Mouse (Mus musculus) kidney, embryonic 15.5 days (tissue): ENCODE measurements around the gene Trim80. TPM values are rescaled to one million over a fixed set of nuclear protein-coding genes. Genes with fewer than 3 reads are reported as not detected.

Experiments used
- ATAC-seq: fragments of 200-750 bp; cut with Nextera tagmentation; replicated peaks from 2 replicates; pipeline ENCODE4 v1.8.0; 2017; ENCODE audit warnings: moderate TSS enrichment; ENCODE audit not compliant: low FRiP score
- H3K27ac ChIP-seq: fragments of 300-500 bp; sonication (generic); 2 replicates; pipeline ENCODE4 v1.5.1; 2015; ENCODE audit warnings: mild to moderate bottlenecking, inconsistent platforms
- H3K27me3 ChIP-seq: fragments of 300-500 bp; sonication (generic); 2 replicates; pipeline ENCODE4 v1.6.1; 2015; ENCODE audit warnings: inconsistent platforms
- H3K36me3 ChIP-seq: fragments of 300-500 bp; sonication (generic); 2 replicates; pipeline ENCODE4 v1.6.1; 2015; ENCODE audit warnings: inconsistent platforms
- H3K4me1 ChIP-seq: fragments of 300-500 bp; sonication (generic); 2 replicates; pipeline ENCODE4 v1.6.1; 2015; ENCODE audit warnings: inconsistent platforms
- H3K4me2 ChIP-seq: fragments of 300-500 bp; sonication (generic); 2 replicates; pipeline ENCODE4 v1.6.1; 2015; ENCODE audit warnings: moderate library complexity, mild to moderate bottlenecking, inconsistent platforms
- H3K4me3 ChIP-seq: fragments of 300-500 bp; sonication (generic); replicated peaks from 2 replicates; pipeline ENCODE4 v1.5.1; 2015; ENCODE audit warnings: mild to moderate bottlenecking, inconsistent platforms
- H3K9ac ChIP-seq: fragments of 300-500 bp; sonication (generic); 2 replicates; pipeline ENCODE4 v1.6.1; 2015; ENCODE audit warnings: mild to moderate bottlenecking, inconsistent platforms
- H3K9me3 ChIP-seq: fragments of 300-500 bp; sonication (generic); replicated peaks from 2 replicates; pipeline ENCODE4 v1.6.1; 2016; ENCODE audit warnings: inconsistent platforms
- WGBS: fragments of 180-500 bp; shearing (Covaris S2); methylation state at CpG from one replicate; pipeline ENCODE4 v1.1.7; 2015; ENCODE audit warnings: mixed read lengths; 5-methylcytosine and 5-hydroxymethylcytosine counted together
- polyA plus RNA-seq: library from polyadenylated mRNA; unstranded; fragments of >200 nt; fragmentation: Nextera tagmentation; extraction: Ambion mirVana; gene quantifications from 2 replicates; pipeline ENCODE4 v1.2.1, GENCODE M21; 2015

Trim80 gene
- polyA plus RNA-seq: 0.18 and 0.30 TPM in 2 replicates

DNA sequence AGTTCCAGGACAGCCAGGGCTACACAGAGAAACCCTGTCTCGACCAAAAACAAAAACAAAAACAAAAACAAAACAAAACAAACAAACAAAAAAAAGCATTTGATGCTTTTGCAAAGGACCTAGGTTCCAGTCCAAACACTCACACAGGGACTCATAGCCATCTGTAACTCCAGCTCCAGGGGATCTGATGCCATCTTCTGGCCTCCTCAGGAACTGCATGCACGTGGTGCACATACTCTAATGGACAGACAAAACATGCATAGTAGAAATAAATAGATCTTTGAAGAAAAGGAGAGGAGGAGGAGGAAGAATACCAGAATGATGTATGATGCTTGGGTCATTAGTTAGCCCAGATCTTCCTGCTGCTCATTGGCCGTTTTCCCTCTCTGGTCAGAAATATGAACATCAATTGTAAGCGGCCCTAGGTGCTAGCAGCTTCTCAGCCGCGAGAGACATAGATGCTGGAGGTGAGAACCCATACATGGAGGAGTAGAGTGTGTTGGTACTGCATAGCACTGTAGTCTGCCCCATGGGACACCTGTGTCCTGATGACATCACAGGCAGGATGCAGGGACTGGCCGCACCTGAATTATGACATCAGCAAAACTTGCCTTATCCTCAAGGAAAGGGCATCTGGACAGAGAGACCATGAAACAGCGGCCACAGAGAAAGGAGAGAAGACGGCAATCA lies at the start of gene Trim80:
TSS of gene Trim80 (plus strand) at position 640 of the 690 bp plus-strand sequence.
- Histone ChIP-seq H3K27ac (no peak within 1 kb of the TSS), H3K27me3 (no peaks in the 10 kb centered on the region), H3K4me1 (peaks cover 14% of the 10 kb centered on the region), H3K9ac (no peak within 1 kb of the TSS), H3K4me2 (no peak within 1 kb of the TSS), H3K9me3 (no peaks in the 10 kb centered on the region), H3K36me3 (no peaks in the 10 kb centered on the region), H3K4me3 (no peak within 1 kb of the TSS)
- ATAC-seq: no peak
- WGBS: 93% methylated on average over 9 of the region's 9 CpGs

DNA sequence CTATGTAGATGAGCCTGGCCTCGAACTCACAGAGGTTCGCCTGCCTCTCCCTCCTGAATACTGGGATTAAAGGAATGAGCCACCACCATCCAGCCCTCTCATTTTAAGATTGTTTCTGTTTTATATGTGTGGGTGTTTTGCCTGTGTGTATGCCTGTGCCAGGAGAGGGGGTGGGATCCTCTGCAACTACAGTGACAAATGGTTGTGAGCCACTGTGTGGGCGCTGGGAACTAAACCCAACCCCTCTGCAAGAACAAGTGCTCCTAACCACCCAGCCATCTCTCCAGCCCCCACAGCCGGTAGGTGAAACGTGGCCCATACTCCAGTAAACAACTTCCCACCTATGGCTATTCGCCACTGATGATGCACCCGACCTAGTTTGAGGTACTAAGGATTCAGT lies 49.0 kb upstream of the Trim80 start:
- peaks cover 57% of the 10 kb centered on the region for H3K36me3 ChIP-seq
- ATAC-seq: no peak
- no peak overlapping the region for H3K4me2 ChIP-seq
- H3K4me1 ChIP-seq: no peaks in the 10 kb centered on the region
- H3K4me3 ChIP-seq: no peak overlapping the region
- H3K9me3 ChIP-seq: no peaks in the 10 kb centered on the region
- H3K9ac ChIP-seq: no peak overlapping the region
- WGBS: 85% methylated on average over 7 of the region's 7 CpGs
- no peaks in the 10 kb centered on the region for H3K27me3 ChIP-seq
- no peak overlapping the region for H3K27ac ChIP-seq

DNA sequence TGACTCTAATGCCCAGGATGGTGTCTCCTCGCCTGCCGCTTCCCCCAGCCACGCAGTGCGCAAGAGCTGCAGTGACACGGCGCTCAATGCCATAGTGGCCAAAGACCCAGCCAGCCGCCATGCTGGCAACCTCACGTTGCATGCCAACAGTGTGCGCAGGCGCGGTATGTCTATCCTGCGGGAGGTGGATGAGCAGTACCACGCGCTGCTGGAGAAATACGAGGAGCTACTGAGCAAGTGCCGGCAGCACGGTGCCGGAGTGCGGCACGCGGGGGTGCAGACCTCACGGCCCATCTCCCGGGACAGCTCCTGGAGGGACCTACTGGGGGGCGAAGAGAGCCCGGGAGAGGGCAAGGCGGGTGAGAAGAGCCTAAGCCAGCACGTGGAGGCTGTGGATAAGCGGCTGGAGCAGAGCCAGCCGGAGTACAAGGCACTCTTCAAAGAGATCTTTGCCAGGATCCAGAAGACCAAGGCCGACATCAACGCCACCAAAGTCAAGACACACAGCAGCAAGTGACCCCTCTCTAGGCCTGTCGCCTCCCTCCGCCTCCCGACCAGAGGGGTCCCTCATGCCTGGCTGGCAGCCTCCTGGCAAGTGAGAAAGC lies 46.5 kb upstream of the Trim80 start:
- Histone ChIP-seq H3K27me3 (no peaks in the 10 kb centered on the region), H3K9me3 (no peaks in the 10 kb centered on the region), H3K36me3 (peaks cover 57% of the 10 kb centered on the region), H3K4me2 (peak overlapping the region; percentile 45), H3K4me1 (no peaks in the 10 kb centered on the region), H3K4me3 (peak overlapping the region; percentile 16), H3K27ac (no peak overlapping the region), H3K9ac (no peak overlapping the region)
- WGBS: 63% methylated on average over 34 of the region's 34 CpGs
- ATAC-seq: no peak

DNA sequence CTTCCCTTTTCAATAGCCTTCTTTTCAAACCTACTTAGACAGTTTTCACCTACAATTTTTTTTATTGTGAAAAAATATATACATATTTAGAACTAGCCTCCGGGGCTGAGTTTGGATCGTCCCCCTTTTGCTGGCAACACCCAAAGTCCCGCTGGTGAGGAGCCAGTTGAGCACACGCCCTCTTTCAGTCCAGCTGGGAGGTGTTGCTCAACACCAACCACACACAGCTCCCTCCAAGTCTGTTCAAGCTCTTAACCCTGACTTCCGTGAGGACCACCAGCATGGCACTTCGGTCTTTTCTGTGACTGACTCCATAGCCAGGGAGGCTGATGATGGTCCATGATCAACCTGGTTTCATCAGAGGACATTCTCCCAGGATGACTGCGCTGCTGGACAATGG lies 42.3 kb upstream of the Trim80 start:
- peaks cover 1% of the 10 kb centered on the region; the same call in 1 of the 2 replicates for H3K4me1 ChIP-seq
- no peaks in the 10 kb centered on the region for H3K27me3 ChIP-seq
- ATAC-seq: no peak
- H3K4me2 ChIP-seq: no peak overlapping the region
- H3K27ac ChIP-seq: no peak overlapping the region
- H3K36me3 ChIP-seq: peaks cover 30% of the 10 kb centered on the region
- WGBS: 82% methylated on average over 7 of the region's 7 CpGs
- no peaks in the 10 kb centered on the region for H3K9me3 ChIP-seq
- no peak overlapping the region for H3K9ac ChIP-seq
- no peak overlapping the region for H3K4me3 ChIP-seq

DNA sequence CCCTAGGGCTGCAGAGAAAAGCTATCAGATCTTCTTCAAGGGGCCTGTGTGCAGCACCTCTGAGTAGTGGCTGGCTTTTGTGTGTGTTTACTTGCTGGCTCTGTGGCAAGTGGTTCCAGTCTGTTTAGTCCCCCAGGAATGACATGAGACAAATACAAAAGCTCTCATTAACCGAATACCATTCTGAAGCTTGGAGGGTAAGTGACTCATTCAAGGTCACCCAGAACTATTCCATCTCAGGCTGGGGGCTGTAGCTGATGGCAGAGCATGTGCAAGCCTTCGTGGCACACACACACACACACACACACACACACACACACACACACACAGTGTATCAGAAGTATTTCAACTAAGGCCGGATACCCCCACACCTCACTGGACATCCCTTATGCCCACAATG lies 40.2 kb upstream of the Trim80 start:
- Histone ChIP-seq H3K27ac (no peak overlapping the region), H3K27me3 (no peaks in the 10 kb centered on the region), H3K4me3 (no peak overlapping the region), H3K9me3 (no peaks in the 10 kb centered on the region), H3K9ac (no peak overlapping the region), H3K4me2 (no peak overlapping the region), H3K36me3 (peaks cover 10% of the 10 kb centered on the region; the same call in 1 of the 2 replicates), H3K4me1 (peaks cover 15% of the 10 kb centered on the region)
- WGBS: 70% methylated on average over 3 of the region's 3 CpGs
- ATAC-seq: no peak

DNA sequence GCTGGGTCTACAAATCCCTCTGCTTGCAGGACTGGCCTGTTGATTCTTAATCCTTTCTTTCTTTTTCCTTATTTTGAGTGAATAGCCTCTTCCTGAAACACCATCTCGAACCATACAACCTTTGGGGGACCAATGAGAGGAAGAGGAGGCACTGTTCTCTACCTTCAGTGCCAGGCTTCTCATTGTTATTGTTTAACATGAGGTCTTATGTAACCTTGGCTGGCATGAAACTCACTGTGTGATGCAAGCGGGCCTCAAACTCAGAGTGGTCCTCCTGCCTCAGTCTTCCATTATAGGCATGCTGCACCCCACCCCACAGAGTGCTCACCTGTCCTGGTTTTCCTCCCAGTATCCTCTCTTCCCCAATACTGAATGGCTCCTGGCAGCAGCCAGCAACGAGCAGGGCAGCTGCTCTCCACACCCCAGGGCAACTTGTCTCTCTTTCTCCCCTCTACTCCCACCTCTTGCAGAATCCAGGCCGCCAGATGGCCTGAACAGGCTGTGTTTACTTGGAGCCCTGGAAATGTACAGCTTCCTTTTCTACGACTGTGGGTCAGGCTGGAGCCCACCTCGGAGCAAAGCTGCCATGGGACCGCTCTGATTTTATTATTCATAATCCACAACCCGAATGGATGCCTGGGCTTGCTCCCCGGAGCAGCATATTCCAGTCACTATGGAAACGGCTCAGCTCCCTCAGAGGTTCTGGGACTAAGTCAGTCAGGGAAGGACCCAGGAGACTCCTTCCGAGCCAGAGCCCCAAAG lies 39.5 kb upstream of the Trim80 start:
- Histone ChIP-seq H3K27ac (no peak overlapping the region), H3K9ac (no peak overlapping the region), H3K36me3 (peaks cover 4% of the 10 kb centered on the region; the same call in 1 of the 2 replicates), H3K4me2 (no peak overlapping the region), H3K4me3 (no peak overlapping the region), H3K27me3 (no peaks in the 10 kb centered on the region), H3K4me1 (peaks cover 15% of the 10 kb centered on the region), H3K9me3 (no peaks in the 10 kb centered on the region)
- 45% methylated on average over 11 of the region's 11 CpGs for WGBS
- ATAC-seq: no peak

DNA sequence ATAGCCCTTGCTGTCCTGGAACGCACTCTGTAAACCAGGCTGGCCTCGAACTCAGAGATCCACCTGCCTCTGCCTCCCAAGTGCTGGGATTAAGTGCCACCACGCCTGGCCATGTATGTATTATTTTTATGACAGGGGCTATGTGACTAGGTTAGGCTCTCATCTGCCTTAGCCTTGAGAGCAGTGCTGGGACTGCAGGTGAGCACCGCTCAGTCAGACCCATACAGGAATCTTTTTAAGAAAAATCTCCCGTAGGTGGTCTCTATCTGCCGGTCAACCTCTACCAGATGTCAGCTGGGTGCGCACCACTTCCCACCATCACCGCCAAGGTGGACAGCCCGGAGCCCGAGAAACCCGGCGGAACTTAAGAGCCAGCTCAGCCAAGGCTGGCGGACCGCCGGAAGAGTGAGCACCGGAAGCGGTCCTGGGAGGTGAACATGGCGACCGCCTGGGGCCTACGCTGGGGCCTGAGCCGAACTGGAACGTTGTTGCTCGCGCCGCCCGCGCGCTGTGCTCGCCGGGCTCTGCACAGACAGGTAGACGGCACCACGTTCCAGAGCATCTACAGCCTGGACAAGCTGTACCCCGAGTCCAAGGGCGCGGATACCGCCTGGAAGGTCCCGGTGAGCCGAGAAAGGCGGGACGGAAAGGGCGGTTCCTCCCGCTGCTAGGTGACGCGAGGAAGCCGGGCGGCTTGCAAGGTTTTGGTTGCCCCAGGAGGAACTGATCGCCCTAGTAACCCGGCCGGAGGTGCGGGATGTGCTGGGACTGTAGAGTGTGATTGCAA lies 36.8 kb upstream of the Trim80 start, which contains the start of gene Mrpl58:
TSS of gene Mrpl58 (plus strand) at position 415 of the 787 bp plus-strand sequence.
- Histone ChIP-seq H3K27me3 (no peaks in the 10 kb centered on the region), H3K4me1 (peaks cover 15% of the 10 kb centered on the region), H3K27ac (peak within 1 kb of the TSS; percentile 87), H3K9me3 (no peaks in the 10 kb centered on the region), H3K36me3 (peaks cover 27% of the 10 kb centered on the region), H3K4me3 (peak within 1 kb of the TSS; percentile 81), H3K9ac (peak within 1 kb of the TSS; percentile 82), H3K4me2 (peak within 1 kb of the TSS; percentile 77)
- 3% methylated on average over 50 of the region's 50 CpGs for WGBS
- ATAC-seq: peak; percentile 95

DNA sequence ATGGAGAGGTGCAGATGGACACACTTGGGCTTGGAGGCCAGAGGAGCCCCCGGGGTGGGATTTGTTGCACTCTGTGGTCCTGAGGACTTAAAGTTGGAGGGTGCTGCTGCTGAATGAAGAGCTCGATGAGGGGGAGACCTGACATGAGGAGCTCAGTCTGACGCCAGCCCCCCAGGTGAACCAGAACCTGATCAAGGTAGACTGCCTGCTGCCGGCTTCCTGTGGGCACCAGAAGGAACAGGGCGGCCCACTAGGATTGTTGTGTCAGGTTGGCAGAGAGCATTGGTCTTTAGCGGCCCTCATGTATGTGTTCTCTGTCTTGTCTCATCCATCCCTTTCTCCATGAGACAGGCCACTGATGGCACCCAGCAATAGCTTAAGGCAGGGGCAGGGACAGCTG lies 34.6 kb upstream of the Trim80 start:
- no peak for ATAC-seq
- peaks cover 49% of the 10 kb centered on the region for H3K36me3 ChIP-seq
- no peaks in the 10 kb centered on the region for H3K9me3 ChIP-seq
- no peak overlapping the region for H3K9ac ChIP-seq
- peaks cover 15% of the 10 kb centered on the region for H3K4me1 ChIP-seq
- H3K4me3 ChIP-seq: no peak overlapping the region
- no peak overlapping the region for H3K4me2 ChIP-seq
- no peaks in the 10 kb centered on the region for H3K27me3 ChIP-seq
- no peak overlapping the region for H3K27ac ChIP-seq
- WGBS: 94% methylated on average over 6 of the region's 6 CpGs

DNA sequence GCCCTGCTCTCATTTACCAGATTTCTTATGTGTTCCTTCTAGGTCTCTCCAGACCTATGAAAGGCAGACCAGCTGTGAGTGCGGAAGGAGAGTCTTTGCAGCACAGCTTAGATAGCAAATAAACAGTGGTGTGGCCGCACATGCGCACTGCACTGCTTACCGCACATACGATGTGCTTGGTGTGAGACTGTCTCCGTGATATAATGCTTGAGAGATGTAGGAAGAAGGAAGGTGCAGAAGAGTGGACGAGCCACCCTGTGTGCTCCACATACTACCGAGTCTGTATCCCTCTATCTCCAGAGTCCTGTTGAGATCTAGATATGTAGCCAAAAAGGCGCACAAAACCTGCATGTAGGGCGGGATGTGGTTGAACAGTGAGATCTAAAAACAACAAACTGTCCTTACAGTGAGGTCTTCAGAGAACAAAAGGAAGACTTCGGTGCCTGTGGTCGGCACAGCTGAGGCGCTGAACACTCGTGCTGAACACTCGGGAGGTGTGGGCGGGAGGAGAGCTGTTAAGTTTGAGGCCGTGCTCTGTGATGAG lies 33.4 kb upstream of the Trim80 start:
- peaks cover 56% of the 10 kb centered on the region for H3K36me3 ChIP-seq
- ATAC-seq: no peak
- H3K27me3 ChIP-seq: no peaks in the 10 kb centered on the region
- 94% methylated on average over 17 of the region's 17 CpGs for WGBS
- peaks cover 27% of the 10 kb centered on the region for H3K4me1 ChIP-seq
- no peak overlapping the region for H3K27ac ChIP-seq
- no peak overlapping the region for H3K4me2 ChIP-seq
- H3K9ac ChIP-seq: no peak overlapping the region
- no peak overlapping the region for H3K4me3 ChIP-seq
- no peaks in the 10 kb centered on the region for H3K9me3 ChIP-seq

DNA sequence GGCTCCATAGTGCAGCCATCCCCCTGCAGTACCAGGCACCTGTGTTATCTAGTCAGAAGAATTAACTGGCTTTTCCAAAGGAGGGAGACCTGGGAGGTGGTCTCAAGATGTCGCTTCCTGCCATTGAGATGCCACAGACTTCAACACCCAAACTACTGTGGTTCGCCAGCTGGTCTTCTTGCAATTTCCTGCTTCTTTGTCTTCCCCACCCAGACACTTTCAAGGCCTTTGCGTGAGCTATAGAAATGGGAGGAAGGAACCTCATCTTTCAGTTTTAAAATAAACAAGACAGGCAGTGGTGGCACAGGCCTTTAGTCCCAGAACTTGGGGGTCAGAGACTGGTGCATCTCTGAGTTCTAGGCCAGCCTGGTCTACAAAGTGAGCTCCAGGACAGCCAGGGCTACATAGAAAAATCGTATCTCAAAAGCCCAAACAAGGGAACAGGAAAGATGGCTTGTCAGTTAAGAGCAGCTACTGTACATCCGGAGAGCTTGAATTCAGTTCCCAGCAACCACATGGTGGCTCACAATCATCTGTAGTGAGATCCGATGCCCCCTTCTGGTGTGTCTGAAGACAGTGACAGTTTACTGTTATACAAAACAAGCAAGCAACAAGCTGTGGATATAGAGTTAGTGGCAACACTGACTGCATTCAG lies 32.0 kb upstream of the Trim80 start:
- peak overlapping the region; percentile 45 for H3K27ac ChIP-seq
- H3K9ac ChIP-seq: no peak overlapping the region
- peaks cover 29% of the 10 kb centered on the region for H3K4me1 ChIP-seq
- 83% methylated on average over 6 of the region's 6 CpGs for WGBS
- H3K4me3 ChIP-seq: no peak overlapping the region
- H3K27me3 ChIP-seq: no peaks in the 10 kb centered on the region
- no peak for ATAC-seq
- peaks cover 56% of the 10 kb centered on the region for H3K36me3 ChIP-seq
- H3K4me2 ChIP-seq: no peak overlapping the region
- H3K9me3 ChIP-seq: no peaks in the 10 kb centered on the region

DNA sequence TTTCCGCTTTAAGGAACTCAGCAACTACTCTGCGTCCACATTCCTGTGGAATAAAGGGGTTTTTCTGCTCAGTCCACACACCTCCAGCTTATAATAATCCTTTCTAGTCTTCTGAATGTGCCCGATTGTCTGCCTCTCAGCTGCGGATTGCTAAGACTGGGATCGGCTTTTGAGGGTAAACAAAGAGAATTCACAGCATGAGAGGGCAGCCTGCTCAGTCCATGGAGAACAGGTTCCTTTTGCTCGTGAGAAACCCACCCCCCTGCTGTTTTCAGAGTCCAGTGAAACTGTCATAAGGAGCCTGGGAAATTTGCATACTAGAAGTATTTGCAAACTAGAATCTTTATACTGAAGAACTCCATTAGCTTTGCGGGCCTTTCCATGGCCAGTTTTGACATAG lies 30.8 kb upstream of the Trim80 start:
- no peak for ATAC-seq
- H3K27me3 ChIP-seq: no peaks in the 10 kb centered on the region
- H3K36me3 ChIP-seq: peaks cover 56% of the 10 kb centered on the region
- H3K27ac ChIP-seq: no peak overlapping the region
- H3K4me3 ChIP-seq: no peak overlapping the region
- peaks cover 27% of the 10 kb centered on the region for H3K4me1 ChIP-seq
- WGBS: 88% methylated on average over 7 of the region's 7 CpGs
- H3K9me3 ChIP-seq: no peaks in the 10 kb centered on the region
- H3K9ac ChIP-seq: no peak overlapping the region
- no peak overlapping the region for H3K4me2 ChIP-seq
